Mouse (Mus musculus): ENCODE results near the gene Casp7. TPM values are rescaled to one million over a fixed set of nuclear protein-coding genes. Genes with fewer than 3 reads are reported as not detected.

The Casp7 gene
- total RNA-seq, 2 experiments from 2014 or later: 30.3 to 35.8 TPM

DNA sequence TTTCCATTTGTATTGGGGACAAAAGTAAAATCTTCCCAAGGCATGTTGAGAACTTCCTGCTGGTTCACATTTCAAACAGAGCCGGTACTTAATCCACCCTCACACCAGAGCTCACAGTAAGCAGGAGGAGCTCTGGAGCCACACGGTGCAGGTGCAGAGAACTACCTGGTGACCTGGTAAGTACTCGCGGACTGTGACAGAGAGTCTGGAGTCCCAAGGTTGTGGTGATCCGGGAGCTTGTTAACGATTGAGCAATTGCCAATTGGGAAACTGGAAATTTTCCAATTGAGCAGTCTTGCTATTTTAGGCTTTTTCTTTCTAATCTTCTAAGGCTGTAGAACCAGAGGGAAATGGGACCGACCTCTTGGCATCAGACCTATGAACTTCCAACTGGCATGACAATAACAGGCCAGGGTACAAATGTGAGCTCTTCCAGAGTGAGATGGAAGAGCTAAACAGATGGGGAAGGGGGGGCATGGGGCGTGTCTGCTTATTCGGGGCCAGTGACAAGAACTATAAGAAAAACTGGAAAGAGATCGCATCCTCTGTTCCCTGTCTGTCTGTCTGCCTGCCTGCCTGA, 64.7 kb downstream of the Casp7 start, which contains the start of gene Plekhs1:
TSS of gene Plekhs1 (plus strand) at position 119 of the 580 bp plus-strand sequence.
- ATAC-seq (ENCODE audit: poor library complexity, severe bottlenecking): no peak

DNA sequence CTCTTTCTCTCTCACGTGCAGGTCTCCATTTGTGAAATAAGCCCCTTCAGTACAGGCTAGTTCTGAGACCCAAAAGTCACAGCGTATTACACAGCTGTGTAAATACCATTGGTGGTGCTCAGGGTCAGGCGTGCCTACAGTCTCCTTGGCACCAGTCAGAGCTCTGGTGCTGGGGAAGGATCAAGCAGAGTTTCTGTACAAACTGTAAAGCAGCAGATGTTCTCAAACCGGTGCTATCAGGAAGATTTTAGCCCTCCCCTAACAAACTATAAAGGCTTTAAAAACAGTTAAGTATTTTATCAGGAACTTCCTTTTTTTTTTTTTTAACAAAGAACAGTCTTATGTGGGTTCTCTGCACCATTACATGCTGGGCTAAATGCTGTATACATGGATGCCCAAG, 65.9 kb downstream of the Casp7 start:
- ATAC-seq (ENCODE audit: poor library complexity, severe bottlenecking): no peak

DNA sequence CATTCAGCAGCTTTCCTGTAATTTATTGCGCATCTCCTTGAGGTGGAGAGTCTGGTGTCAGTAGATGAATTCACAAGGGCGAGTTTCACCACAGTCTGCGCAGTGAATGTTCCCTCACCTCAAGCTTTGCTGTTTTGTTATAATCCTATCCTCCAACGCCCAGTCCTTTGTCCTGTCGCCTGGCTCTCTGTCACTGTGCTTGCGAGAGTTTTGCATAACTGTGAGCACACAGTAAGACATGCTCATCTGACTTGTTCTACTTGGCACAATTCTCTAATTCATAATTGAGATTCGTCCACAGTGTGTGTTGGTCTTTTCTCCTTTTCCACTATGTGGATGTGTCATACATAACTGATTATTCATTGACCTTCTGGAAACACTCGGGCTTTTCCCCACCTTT, 69.6 kb downstream of the Casp7 start:
- ATAC-seq (ENCODE audit: poor library complexity, severe bottlenecking): no peak

DNA sequence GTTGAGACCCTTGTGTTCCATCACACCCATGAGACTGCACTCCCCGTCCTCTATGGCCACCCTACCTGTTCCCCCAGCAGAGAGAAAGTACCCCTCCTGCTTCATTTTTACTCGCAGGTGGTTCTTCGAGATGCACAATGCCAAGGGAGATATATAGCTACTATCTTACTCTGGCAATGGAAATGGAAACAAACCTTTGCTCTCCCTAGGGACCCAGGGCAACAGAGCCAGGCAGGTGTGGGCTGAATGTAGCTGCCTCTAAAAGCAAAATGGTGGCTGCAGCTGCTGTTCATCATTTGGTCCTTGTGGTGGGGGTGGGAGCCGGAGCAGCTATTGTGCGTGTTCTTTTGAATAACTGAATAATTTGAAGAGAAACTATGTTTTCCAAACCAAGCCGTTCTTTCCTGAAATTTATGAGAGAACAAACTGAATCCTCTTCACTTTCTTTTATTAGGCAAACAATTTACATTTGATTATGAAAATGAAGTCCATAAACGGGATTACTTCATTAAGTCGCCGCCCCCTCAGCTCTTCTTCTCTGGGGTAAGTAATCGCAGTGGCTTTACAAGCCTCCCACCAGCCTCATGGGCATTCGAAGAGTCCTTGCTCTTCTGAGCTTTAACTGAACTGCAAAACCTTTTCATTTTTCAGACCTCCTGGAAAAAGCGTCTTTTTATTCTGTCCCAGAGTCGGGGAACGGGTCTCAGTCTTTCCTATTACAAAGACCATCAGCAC, 73.5 kb downstream of the Casp7 start:
- no peak for ATAC-seq (ENCODE audit: poor library complexity, severe bottlenecking)

DNA sequence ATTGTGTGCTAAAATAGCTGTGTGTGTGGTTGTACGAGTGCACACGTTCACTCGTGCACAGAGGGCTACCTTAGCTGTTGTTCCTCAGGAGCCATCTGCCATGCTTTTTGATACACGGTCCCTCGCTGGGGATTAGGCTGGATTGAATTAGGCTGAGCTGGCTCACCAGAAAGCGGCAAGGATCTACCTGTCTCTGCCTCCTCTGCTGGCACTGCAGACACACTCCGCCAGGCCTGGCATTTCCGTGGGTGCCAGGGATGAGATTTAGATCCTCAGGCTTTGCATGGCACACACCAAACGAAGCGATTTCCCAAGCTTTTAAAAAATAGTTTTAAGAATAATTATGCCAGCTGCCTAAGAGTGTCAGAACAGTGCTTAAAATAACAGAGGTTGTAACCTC, 75.0 kb downstream of the Casp7 start:
- ATAC-seq (ENCODE audit: poor library complexity, severe bottlenecking): no peak

DNA sequence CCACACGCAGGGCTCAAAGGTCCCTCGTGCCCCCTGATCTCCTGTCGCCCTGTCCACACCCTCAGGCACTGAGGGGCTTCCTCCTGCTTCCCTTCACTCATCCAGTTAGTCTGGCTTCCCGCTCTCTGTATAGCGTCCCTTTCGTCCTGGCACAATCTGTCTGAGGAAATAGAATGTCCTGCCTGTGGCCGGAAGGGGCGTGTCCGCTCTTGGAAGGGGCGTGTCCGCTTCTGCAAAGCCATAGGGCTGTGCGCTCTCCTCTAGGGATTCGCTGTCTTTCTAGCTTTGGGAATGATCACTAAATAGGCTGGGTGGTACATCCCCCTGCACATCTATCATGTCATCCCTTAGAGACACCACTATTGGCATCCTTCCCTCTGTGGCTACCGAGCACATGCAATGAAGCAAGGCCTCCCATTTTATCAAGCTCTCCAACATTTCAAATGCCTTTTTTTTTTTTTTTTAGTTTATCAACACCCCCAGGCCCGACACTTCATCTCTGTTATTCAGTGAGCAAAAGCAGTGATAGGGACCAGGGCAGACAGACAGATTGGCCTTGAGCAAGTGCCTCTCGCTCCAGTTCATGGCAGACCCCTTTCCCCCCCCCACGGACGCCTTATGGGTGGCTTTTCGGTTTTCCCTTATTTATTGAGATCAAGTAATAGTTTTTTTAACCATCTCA, 78.1 kb downstream of the Casp7 start:
- ATAC-seq (ENCODE audit: poor library complexity, severe bottlenecking): peak; percentile 98

DNA sequence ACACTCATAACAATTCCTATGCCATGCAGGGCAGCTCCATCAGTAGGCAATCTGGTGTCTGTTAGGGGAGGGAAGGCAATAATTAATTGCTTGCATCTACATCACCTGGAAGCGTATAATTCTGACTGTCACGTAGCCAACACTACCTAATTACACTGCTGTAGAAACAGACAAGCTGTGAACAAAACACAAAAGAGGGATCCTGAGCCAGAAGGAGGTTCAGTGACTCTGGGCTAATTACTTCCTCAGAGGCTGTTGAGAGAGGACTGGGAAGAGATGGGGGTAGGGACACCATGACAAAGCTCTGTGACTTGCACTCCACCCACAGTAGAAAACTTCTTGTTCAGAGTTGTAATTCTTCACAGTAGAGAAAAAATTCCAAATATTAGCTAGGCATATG, 79.6 kb downstream of the Casp7 start:
- ATAC-seq (ENCODE audit: poor library complexity, severe bottlenecking): no peak

DNA sequence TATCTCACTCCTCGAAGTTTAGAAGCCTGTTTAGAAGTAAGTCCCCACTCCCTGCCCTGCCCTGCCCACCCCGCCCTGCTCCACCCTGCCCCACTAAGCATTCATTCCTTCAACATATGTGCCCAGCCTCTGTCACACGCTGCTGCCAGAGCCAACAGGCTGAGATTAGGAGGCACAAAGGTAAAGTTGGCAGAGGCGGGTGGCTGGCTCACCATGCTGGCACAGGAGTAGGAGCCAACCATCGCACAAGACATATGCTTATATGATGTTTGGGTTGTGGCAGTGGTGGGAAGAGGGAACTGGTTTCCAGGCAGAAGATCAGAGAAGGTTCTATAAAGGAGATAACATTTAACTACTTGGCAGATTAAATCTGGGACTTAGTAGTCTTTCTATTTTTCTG, 80.3 kb downstream of the Casp7 start:
- no peak for ATAC-seq (ENCODE audit: poor library complexity, severe bottlenecking)

DNA sequence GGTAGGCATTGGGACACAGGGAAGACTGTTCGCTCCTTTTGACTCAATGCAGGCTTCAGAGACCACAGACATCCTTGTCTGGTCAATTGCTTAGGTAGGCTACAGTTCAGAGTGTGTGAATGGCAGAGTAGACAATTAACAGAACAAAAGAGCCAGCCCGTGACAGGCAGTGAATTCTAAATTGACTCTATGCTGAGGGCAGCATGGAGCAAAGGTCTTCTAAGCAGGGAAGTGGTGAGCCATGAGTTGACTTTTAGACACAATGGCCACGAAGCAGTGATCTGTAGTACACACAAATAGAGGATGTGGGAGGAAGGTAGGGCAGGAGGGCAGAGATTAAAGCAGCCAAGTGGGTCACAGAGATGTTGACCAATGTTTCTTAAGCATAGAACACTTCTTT, 80.9 kb downstream of the Casp7 start:
- no peak for ATAC-seq (ENCODE audit: poor library complexity, severe bottlenecking)

DNA sequence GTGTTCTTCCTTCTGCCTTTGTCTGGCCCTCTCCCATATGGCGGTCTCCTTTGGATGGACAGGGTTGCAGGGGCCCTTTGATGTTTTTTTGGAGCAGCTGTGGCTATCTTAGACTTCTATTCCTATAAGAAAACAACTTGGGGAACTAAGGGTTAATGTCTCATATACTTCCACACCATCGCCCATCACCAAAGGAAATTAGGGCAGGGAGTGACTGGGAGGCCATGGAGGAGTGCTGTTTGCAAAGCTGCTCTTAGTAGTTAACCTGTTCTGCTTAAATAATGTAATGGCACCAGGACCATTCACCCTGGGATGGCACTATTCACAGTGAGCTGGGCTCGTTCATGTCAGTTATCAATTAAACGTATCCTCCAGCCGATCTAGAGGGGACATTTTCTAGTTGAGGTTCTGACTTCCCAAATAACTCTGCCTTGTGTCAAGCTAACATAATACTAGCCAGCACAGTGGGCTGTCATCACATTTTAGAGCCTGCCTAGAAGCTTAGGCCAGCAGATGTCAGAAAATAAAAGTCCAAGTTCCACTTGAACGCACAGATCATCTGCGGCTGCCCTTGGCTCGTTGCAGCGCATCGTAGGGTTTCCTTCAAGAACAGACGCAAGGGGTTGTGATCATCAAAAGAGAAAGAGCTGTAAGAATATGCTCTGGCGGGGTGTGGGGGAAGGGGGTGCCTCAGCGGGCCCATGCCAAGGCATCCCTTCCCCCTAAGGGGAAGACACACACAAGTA, 87.9 kb downstream of the Casp7 start:
- no peak for ATAC-seq (ENCODE audit: poor library complexity, severe bottlenecking)

DNA sequence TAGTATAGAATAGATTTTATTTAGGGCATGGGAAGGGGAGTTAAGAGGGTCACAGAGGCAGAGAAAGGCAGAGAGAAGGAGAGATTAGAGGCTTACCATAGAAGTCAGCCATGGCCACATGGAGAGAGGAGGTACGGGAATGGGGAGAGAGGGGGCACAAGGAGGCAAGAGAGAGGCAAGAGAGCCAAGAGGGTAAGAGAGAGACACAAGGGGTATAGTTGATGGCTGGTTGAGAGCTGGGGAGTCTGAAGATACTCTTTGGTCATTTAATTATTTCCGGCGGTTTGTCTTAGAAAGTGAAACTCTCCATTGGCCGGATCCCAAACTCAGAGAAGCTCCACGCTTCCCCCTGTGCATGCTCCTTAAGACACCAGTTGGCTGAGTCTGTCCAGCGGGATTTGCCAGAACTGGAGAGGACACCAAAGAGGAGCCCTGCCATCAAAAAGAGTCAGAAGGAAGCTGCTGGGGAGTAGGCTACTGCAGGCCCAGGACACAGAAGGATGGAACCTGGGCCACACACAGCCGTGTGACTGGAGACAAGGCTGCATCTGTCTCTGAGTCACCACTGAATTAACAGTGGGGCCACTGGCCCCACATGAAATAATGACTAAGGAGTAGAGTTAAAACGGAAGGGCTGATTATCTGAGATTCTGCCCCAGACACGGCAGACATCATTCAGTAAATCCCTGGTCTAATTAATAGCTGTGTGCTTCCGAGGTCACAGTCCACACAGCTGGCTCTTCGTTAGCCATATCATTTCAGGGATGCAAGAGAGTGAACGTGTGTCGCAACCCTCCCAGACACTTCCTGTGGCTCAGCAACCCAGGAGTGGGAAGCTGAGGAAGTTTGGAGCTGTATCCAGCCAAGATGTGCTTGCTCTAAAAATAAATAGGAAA, 88.7 kb downstream of the Casp7 start:
- ATAC-seq (ENCODE audit: poor library complexity, severe bottlenecking): peak; percentile 72

DNA sequence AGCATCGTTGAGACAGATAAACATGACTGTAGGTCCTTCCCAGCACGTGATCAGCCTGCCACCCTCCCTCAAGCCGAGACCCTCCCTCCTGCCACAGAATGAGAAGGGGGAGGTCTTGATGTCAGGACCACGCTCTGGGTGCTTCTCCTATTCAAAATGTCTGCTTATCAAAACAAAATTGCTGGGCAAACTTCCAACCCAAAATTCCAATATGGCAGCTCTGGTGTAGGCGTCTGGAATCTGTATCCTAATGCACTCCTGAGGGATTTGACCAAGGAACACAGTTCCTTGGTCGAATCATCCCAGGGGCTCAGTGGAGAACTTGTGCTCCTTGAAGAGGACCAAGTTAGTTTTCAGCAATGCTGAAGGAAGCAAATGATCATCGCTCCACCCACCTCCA, 90.0 kb downstream of the Casp7 start:
- no peak for ATAC-seq (ENCODE audit: poor library complexity, severe bottlenecking)

DNA sequence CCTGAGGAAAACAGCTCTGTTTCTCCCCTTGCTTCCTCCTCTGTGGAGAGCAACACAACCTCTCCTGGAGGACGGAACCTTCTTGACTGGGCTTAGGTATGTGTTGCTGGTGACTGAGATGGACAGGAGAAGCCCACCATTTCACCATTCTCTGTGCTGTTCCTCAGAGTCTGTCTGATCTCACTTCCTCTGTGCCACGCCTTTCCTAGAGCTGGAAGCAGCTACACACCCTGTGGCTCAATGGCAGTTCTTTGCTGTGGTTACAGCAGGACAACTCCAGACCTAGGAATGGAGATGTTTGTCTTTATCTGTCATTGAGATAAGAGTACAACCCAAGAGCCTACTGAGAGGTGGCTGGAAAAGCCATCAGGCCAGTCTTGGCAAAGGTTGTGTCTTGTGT, 90.4 kb downstream of the Casp7 start:
- ATAC-seq (ENCODE audit: poor library complexity, severe bottlenecking): peak; percentile 82

DNA sequence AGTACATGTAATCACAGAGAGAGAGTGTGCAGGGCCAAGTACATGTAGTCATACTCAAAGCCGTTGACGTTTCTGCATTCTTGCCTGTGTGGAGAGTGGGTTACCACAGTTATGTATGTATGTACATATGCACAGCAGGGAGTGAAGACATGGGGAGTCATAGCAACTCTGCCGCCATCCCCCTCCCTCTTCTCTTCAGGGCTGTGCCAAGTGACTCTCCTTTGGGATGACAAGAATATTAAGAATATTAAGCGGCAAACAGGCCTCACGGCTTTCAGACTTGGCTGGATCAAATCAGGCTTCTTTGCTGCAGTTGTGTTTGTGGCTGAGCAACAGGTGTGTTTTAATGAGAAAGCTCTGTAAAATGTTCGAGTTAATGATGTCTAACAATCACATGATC, 92.7 kb downstream of the Casp7 start:
- no peak for ATAC-seq (ENCODE audit: poor library complexity, severe bottlenecking)

Other genes starting within 250 kb of the Casp7 start
- gene Habp2, start 110.0 kb upstream of the Casp7 start, total RNA-seq (2015): not detected in 2 replicates
- not detected in 2 replicates for gene Habp2, start 110.0 kb upstream of the Casp7 start, total RNA-seq (2017)
- gene Nrap, start 7.1 kb upstream of the Casp7 start, total RNA-seq (2015): 0.02 TPM in 1 of 2 replicates, not detected in the other
- 0.04 and 0.12 TPM in 2 replicates for gene Nrap, start 7.1 kb upstream of the Casp7 start, total RNA-seq (2017)
- 0.14 TPM in 1 of 2 replicates, not detected in the other for gene Plekhs1, start 64.5 kb downstream of the Casp7 start, total RNA-seq (2015)
- 0.07 TPM in 1 of 2 replicates, not detected in the other for gene Plekhs1, start 64.5 kb downstream of the Casp7 start, total RNA-seq (2017)
- 22.6 and 27.1 TPM in 2 replicates for gene Dclre1a, start 151.1 kb downstream of the Casp7 start, total RNA-seq (2015)
- gene Dclre1a, start 151.1 kb downstream of the Casp7 start, total RNA-seq (2017): 17.4 and 22.7 TPM in 2 replicates
- gene Nhlrc2, start 151.1 kb downstream of the Casp7 start, total RNA-seq (2015): 12.8 and 14.7 TPM in 2 replicates
- 16.3 and 16.4 TPM in 2 replicates for gene Nhlrc2, start 151.1 kb downstream of the Casp7 start, total RNA-seq (2017)

Measured in megakaryocyte, adult 5-6 weeks (primary cell).